Mouse (Mus musculus) cerebellum, adult 2 months (tissue): ENCODE data around the gene Ebp.

ENCODE experiments used
- CTCF ChIP-seq: fragments of 200-500 bp; IDR thresholded peaks from 2 replicates; pipeline ENCODE4 v1.5.1; 2011; ENCODE audit warnings: low read depth, mild to moderate bottlenecking, control low read depth, low read length, moderate library complexity, borderline replicate concordance; ENCODE audit not compliant: insufficient read depth
- POLR2A ChIP-seq: fragments of 200-500 bp; IDR thresholded peaks from 2 replicates; pipeline ENCODE4 v1.6.1; 2011; ENCODE audit warnings: low read length, control low read depth, borderline replicate concordance; ENCODE audit not compliant: insufficient read depth

DNA sequence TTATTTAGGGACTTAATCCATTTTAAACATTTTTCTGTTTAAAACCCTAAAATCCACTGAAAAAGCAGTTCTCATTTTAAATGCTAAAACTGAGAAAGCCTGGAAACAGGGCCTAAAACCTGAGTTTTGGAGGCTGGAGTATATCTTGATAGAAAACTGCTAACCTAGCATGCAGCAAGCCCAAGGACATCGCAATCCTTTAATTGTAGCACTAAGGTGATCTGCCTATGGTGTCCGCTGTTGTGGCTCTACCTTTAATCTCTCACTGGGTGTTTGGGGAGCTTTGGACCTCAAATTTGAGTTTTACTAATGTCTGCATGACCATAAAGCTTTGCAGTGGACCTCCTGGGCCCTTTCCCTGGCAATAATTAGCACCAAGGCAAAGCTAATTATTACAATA is 52.9 kb downstream of the Ebp start:
- TF ChIP-seq POLR2A = no peak
- no peak for TF ChIP-seq CTCF
